Mouse (Mus musculus): ENCODE measurements around the gene Ptgs1. TPM values are rescaled to one million over a fixed set of nuclear protein-coding genes. Genes with fewer than 3 reads are reported as not detected.

Ptgs1 gene
- polyA plus RNA-seq, 1 experiment, result 44.4 TPM

- H3K36me3 ChIP-seq (ENCODE audit: control insufficient read depth, insufficient read depth, low read length), result no peaks in the 10 kb centered on the region
- peak; percentile 33 to 52 for DNase-seq (ENCODE audit: low read depth in 1 of 2, low spot score in 2 of 2)
- peaks cover 3% of the 10 kb centered on the region; the same call in 1 of the 2 replicates for H3K4me1 ChIP-seq (ENCODE audit: control insufficient read depth, insufficient read depth, insufficient read length)
- H3K27me3 ChIP-seq (ENCODE audit: control insufficient read depth, insufficient read depth, low read length), result peaks cover 11% of the 10 kb centered on the region; the same call in 1 of the 2 replicates
- H3K27ac ChIP-seq (ENCODE audit: insufficient read depth, low read length), result no peak overlapping the region
- 3% methylated on average over 39 of the region's 39 CpGs for WGBS
- H3K4me3 ChIP-seq (ENCODE audit: extremely low read depth, insufficient read depth, insufficient read length), result peak overlapping the region; percentile 32; the same call in 1 of the 2 replicates
- no peak for TF ChIP-seq POLR2A (IDR thresholded peaks at IDR 0.05; ENCODE audit: low read depth, low read length)
- no peak for TF ChIP-seq CTCF (IDR thresholded peaks at IDR 0.05; ENCODE audit: extremely low read depth, insufficient read depth, insufficient read length, insufficient replicate concordance)
Measured at GRCm38 (mm10) chr2:36203011-36203825, 27.0 kb upstream of the Ptgs1 start.

GRCm38 (mm10) chr2:36204595-36204994, 25.6 kb upstream of the Ptgs1 start:
- Histone ChIP-seq H3K36me3 (ENCODE audit: control insufficient read depth, insufficient read depth, low read length) (no peaks in the 10 kb centered on the region), H3K27me3 (ENCODE audit: control insufficient read depth, insufficient read depth, low read length) (peaks cover 11% of the 10 kb centered on the region; the same call in 1 of the 2 replicates), H3K27ac (ENCODE audit: insufficient read depth, low read length) (no peak overlapping the region), H3K4me1 (ENCODE audit: control insufficient read depth, insufficient read depth, insufficient read length) (peaks cover 3% of the 10 kb centered on the region; the same call in 1 of the 2 replicates), H3K4me3 (ENCODE audit: extremely low read depth, insufficient read depth, insufficient read length) (no peak overlapping the region)
- TF ChIP-seq POLR2A (IDR thresholded peaks at IDR 0.05; ENCODE audit: low read depth, low read length) (no peak), CTCF (IDR thresholded peaks at IDR 0.05; ENCODE audit: extremely low read depth, insufficient read depth, insufficient read length, insufficient replicate concordance) (no peak)
- 79% methylated on average over 4 of the region's 4 CpGs for WGBS
- DNase-seq (ENCODE audit: low read depth in 1 of 2, low spot score in 2 of 2), result no peak

- H3K27me3 ChIP-seq (ENCODE audit: control insufficient read depth, insufficient read depth, low read length), result peaks cover 11% of the 10 kb centered on the region; the same call in 1 of the 2 replicates
- TF ChIP-seq POLR2A (IDR thresholded peaks at IDR 0.05; ENCODE audit: low read depth, low read length), result no peak
- TF ChIP-seq CTCF (IDR thresholded peaks at IDR 0.05; ENCODE audit: extremely low read depth, insufficient read depth, insufficient read length, insufficient replicate concordance), result no peak
- H3K27ac ChIP-seq (ENCODE audit: insufficient read depth, low read length), result no peak overlapping the region
- H3K4me3 ChIP-seq (ENCODE audit: extremely low read depth, insufficient read depth, insufficient read length), result no peak overlapping the region
- H3K36me3 ChIP-seq (ENCODE audit: control insufficient read depth, insufficient read depth, low read length), result no peaks in the 10 kb centered on the region
- no peak for DNase-seq (ENCODE audit: low read depth in 1 of 2, low spot score in 2 of 2)
- WGBS, result 94% methylated on average over 11 of the region's 11 CpGs
- peaks cover 3% of the 10 kb centered on the region; the same call in 1 of the 2 replicates for H3K4me1 ChIP-seq (ENCODE audit: control insufficient read depth, insufficient read depth, insufficient read length)
Measured at GRCm38 (mm10) chr2:36207071-36207470, 23.2 kb upstream of the Ptgs1 start.

GRCm38 (mm10) chr2:36210796-36211195, 19.4 kb upstream of the Ptgs1 start:
- Histone ChIP-seq H3K27me3 (ENCODE audit: control insufficient read depth, insufficient read depth, low read length) (0 out of 2 replicates have a peak, but pooled peaks cover 2% of the 10 kb centered on the region), H3K27ac (ENCODE audit: insufficient read depth, low read length) (no peak overlapping the region), H3K36me3 (ENCODE audit: control insufficient read depth, insufficient read depth, low read length) (no peaks in the 10 kb centered on the region), H3K4me1 (ENCODE audit: control insufficient read depth, insufficient read depth, insufficient read length) (no peaks in the 10 kb centered on the region; the same call in 1 of the 2 replicates), H3K4me3 (ENCODE audit: extremely low read depth, insufficient read depth, insufficient read length) (no peak overlapping the region)
- 9% methylated on average over 33 of the region's 34 CpGs for WGBS
- no peak for DNase-seq (ENCODE audit: low read depth in 1 of 2, low spot score in 2 of 2)
- TF ChIP-seq POLR2A (IDR thresholded peaks at IDR 0.05; ENCODE audit: low read depth, low read length) (no peak), CTCF (IDR thresholded peaks at IDR 0.05; ENCODE audit: extremely low read depth, insufficient read depth, insufficient read length, insufficient replicate concordance) (no peak)

GRCm38 (mm10) chr2:36211785-36212184, 18.4 kb upstream of the Ptgs1 start:
- Histone ChIP-seq H3K27me3 (ENCODE audit: control insufficient read depth, insufficient read depth, low read length) (0 out of 2 replicates have a peak, but pooled peaks cover 2% of the 10 kb centered on the region), H3K36me3 (ENCODE audit: control insufficient read depth, insufficient read depth, low read length) (no peaks in the 10 kb centered on the region), H3K4me1 (ENCODE audit: control insufficient read depth, insufficient read depth, insufficient read length) (peaks cover 6% of the 10 kb centered on the region; the same call in 1 of the 2 replicates), H3K27ac (ENCODE audit: insufficient read depth, low read length) (no peak overlapping the region), H3K4me3 (ENCODE audit: extremely low read depth, insufficient read depth, insufficient read length) (no peak overlapping the region)
- WGBS, result 90% methylated on average over 7 of the region's 7 CpGs
- DNase-seq (ENCODE audit: low read depth in 1 of 2, low spot score in 2 of 2), result no peak
- TF ChIP-seq POLR2A (IDR thresholded peaks at IDR 0.05; ENCODE audit: low read depth, low read length), result no peak
- TF ChIP-seq CTCF (IDR thresholded peaks at IDR 0.05; ENCODE audit: extremely low read depth, insufficient read depth, insufficient read length, insufficient replicate concordance), result no peak

GRCm38 (mm10) chr2:36213108-36213507, 17.1 kb upstream of the Ptgs1 start:
- H3K27ac ChIP-seq (ENCODE audit: insufficient read depth, low read length), result no peak overlapping the region
- DNase-seq (ENCODE audit: low read depth in 1 of 2, low spot score in 2 of 2), result no peak
- 0 out of 2 replicates have a peak, but pooled peaks cover 2% of the 10 kb centered on the region for H3K27me3 ChIP-seq (ENCODE audit: control insufficient read depth, insufficient read depth, low read length)
- no peaks in the 10 kb centered on the region for H3K36me3 ChIP-seq (ENCODE audit: control insufficient read depth, insufficient read depth, low read length)
- H3K4me3 ChIP-seq (ENCODE audit: extremely low read depth, insufficient read depth, insufficient read length), result no peak overlapping the region
- 51% methylated on average over 7 of the region's 7 CpGs for WGBS
- no peak for TF ChIP-seq POLR2A (IDR thresholded peaks at IDR 0.05; ENCODE audit: low read depth, low read length)
- TF ChIP-seq CTCF (IDR thresholded peaks at IDR 0.05; ENCODE audit: extremely low read depth, insufficient read depth, insufficient read length, insufficient replicate concordance), result no peak
- peaks cover 14% of the 10 kb centered on the region; the same call in 1 of the 2 replicates for H3K4me1 ChIP-seq (ENCODE audit: control insufficient read depth, insufficient read depth, insufficient read length)
